Mouse (Mus musculus) heart, adult 18-20 months (tissue): ENCODE measurements around the gene Ptpn1. TPM values are rescaled to one million over a fixed set of nuclear protein-coding genes. Genes with fewer than 3 reads are reported as not detected.
A peak's percentile ranks its signal among the peaks of the same experiment; 100 is the strongest.

Experiments used
- DNase-seq, 2 experiments: peaks; one replicate each; pipeline ENCODE4 v3.0.0; 2021 to 2022; ENCODE audit warnings: mixed read lengths in 1 of 2
- total RNA-seq, 2 experiments: library from RNA; stranded (reverse); gene quantifications; 2 replicates each; pipeline ENCODE4 v1.2.3; 2021

The Ptpn1 gene
- total RNA-seq, 2 experiments from 2014 or later: 16.4 to 19.8 TPM

GRCm38 (mm10) chr2:168009936-168010668 is 78.2 kb downstream of the Ptpn1 start, which contains the start of gene Ripor3:
Gene Ripor3 (minus strand): TSS chr2:168010618.
- peak; percentile 65 to 80 for DNase-seq

DNA sequence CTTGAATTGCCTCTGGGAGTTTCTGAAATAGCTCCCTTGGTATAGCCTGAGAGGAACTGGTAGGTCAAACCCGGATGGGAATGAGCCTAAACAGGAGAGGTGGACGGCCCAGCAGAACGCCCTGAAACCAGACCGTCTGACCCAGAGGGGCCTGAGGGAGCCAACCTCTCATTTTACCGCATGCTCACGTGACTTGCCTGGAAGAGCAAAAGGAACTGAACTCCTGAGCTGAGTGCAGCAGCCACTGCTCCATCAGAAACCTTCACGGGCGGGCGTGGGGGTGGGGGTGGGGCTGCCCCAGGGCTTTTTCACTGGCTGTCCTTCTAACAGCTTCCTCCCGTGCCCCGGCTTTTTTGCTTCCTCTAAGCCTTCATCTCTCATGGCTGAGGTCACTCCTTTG is 79.0 kb downstream of the Ptpn1 start:
- no peak for DNase-seq

DNA sequence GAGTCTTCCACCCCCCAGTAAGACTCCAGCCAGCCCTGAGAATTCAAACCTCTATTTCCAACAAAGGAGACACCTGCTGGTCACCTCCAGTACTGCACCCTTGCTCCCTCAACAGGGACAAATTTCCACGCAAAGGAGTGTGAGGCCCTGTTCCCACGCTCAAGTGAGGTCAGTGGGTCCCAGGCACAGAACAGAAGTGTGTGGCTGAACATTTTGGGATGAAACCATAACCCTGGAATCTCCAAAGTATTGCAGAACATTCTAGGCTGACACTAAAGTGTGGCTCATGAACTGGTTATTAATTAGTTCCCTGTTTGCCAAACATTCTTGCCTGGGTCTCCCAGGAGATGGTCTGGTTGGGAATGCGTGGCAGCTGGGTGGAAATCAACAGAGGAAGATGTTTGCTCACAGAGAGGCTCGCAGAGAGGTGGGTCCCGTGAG is 85.1 kb downstream of the Ptpn1 start:
- peak; percentile 77 to 93 for DNase-seq

- peak; percentile 73 to 78 for DNase-seq
These were observed 87.4 kb downstream of the Ptpn1 start for GRCm38 (mm10) chr2:168019201-168019715.

- no peak for DNase-seq
These were observed 92.0 kb downstream of the Ptpn1 start for GRCm38 (mm10) chr2:168023763-168024402.

- DNase-seq: peak; percentile 72 to 75
These were observed 93.3 kb downstream of the Ptpn1 start for GRCm38 (mm10) chr2:168025174-168025573.

DNA sequence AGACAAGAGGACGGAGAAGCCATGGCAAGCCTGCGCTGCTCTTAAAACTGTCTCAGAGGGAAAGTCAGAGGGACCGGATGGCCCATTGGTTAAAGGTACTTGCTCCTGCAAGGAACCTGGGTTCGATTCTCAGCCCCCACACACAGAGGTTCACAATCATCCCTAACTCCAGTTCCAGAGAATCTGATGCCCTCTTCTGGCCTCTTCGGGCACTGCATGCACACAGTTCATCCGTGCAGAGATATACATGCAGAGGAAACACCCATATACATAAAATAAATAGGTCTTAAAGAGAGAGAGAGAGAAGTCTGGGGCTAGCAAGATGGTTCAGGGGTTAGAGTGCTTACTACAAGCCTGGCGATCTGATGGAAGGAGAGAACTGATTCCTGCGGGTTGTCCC is 94.0 kb downstream of the Ptpn1 start:
- DNase-seq: no peak

GRCm38 (mm10) chr2:168026467-168026866 is 94.6 kb downstream of the Ptpn1 start:
- no peak for DNase-seq

- DNase-seq: no peak
These were observed 96.5 kb downstream of the Ptpn1 start for GRCm38 (mm10) chr2:168028376-168028775.

Other genes with a start within 250 kb of the Ptpn1 start
- 100 to 1,000 TPM; 127 to 160 TPM for gene Cebpb, start 243.1 kb upstream of the Ptpn1 start, total RNA-seq
- 10 to 100 TPM; 22.0 to 23.0 TPM for gene Tmem189, start 242.2 kb upstream of the Ptpn1 start, total RNA-seq
- gene Ripor3, start 78.6 kb downstream of the Ptpn1 start, total RNA-seq: under 1 TPM; 0.35 to 0.67 TPM
- gene Pard6b, start 148.9 kb downstream of the Ptpn1 start, total RNA-seq: 1 to 10 TPM; 1.7 to 2.6 TPM